Mouse (Mus musculus): ENCODE results near the gene Tspan13.

Tspan13 gene

DNA sequence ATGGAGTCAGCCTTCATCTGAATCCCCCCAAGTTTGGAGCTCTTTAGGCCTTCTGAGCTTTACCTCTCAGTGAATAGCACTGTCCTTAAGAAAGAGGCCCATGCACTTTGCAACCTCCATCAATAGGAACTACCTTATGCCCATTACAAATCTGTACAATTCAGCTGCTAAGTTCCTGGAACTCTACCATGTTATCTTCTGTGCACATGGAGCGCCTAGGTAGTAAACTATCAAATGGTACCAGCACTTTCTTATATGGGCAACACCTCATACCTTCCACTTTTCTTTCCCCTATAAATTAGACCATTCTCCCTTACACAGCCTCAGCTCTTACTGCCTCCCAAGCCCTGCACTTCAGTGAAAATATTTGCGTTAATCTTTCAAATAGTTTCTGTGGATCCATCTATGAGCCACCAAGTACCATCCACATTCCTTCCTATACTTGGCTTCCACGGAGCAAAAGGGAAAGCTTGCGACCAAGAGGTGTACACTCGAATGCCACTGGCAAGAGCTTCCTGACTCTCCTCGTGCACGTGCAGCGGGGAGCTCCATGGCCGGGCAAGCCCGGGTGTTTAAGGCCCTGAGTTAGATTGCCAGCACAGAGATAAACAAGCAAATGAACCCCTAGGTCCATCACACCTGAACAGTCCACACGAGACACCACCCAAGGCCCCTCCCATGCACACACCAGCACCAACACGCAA is 11.5 kb downstream of the Tspan13 start:
- no peak for DNase-seq (ENCODE audit: low read depth, low spot score)

- no peak for DNase-seq (ENCODE audit: low read depth, low spot score)
Observed at GRCm38 (mm10) chr12:36029687-36030086, 12.6 kb downstream of the Tspan13 start.

- no peak for DNase-seq (ENCODE audit: low read depth, low spot score)
Observed at GRCm38 (mm10) chr12:36028968-36029645, 13.2 kb downstream of the Tspan13 start.

DNA sequence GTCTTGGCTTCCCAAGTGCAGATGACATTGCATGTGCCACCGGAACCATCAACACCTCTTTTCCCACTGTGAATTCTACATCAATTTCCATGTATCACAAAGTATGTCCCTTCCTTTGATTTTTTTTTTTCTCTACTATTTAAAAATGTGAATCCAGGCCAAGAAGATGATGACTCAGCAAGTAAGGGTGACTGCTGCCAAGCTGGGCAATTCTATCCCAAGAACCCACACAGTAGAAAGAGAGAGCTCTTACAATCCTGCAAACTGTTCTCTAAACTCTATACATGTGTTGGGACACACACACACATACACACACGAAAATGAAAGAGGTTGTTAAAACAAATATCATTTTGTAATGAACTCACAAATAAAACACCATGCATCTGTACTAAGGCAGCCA is 15.1 kb downstream of the Tspan13 start:
- peak; percentile 63 for DNase-seq (ENCODE audit: low read depth, low spot score)

GRCm38 (mm10) chr12:36026126-36026525 is 16.2 kb downstream of the Tspan13 start:
- no peak for DNase-seq (ENCODE audit: low read depth, low spot score)

- no peak for DNase-seq (ENCODE audit: low read depth, low spot score)
Observed at GRCm38 (mm10) chr12:36020710-36021109, 21.6 kb downstream of the Tspan13 start.

GRCm38 (mm10) chr12:36020081-36020480 is 22.2 kb downstream of the Tspan13 start:
- no peak for DNase-seq (ENCODE audit: low read depth, low spot score)

GRCm38 (mm10) chr12:36019572-36019971 is 22.7 kb downstream of the Tspan13 start:
- no peak for DNase-seq (ENCODE audit: low read depth, low spot score)

GRCm38 (mm10) chr12:36017791-36018190 is 24.5 kb downstream of the Tspan13 start:
- DNase-seq (ENCODE audit: low read depth, low spot score) = no peak

DNA sequence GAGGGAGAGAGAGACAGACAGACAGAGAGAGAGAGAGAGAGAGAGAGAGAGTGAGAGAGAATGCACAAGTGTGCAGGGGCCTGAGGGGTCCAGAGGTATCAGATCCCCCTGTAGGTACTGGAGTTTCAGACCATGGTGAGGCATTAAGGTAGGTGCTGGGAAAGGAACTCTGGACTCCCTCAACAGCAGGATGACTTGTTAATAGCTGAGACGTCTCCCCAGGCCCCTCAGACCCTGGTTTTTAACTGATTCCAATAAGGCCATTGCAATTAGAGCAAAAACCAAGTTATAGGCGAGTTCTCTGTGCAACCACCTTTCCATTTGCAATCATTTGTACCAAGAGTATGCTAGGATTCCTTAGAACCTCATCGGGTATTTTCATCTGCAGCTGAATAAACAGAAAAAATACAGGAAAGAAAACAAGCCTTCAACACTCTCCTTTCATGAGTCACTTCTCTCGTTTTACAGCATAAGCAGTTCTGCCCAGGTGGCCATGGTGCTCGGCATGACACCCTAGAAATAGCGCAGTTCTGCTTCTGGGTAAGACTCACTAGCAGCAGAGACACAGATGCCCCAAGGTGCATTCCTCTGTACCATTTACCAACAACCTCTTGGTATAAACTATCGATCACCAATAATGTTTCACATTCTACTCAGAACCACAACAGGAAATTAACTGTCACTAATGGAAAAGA is 28.9 kb downstream of the Tspan13 start:
- no peak for DNase-seq (ENCODE audit: low read depth, low spot score)

DNA sequence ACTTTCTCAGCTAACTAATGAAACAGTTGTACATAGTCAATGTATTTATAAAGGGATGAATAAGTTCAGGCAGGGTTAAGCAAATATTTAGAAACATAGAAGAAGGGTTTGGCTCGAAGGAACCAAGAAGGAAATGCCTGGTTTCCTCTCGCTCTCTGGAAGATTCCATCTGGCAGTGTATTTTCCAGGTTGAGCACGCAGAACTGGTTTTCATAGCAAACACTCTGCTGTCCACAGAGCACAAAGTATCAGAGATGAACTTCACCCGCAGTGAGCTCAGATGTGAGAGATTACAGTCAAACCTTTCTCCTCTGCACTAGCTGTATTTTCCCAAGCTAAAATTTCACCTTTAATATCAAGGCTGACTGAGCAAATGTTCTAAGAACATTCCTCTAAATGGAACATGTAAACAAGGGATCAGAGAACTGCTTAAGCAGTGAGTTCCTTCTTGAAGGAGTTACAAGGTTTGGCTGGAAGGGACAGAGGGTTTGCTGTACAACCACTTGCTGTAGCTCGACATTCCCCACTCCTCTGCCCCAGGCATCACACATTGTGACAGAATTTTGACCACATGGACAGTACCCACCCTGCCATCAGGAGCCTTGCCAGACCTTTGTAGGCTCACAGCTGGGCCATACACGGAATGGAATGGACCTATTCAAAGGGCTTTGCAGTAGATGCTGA is 33.8 kb downstream of the Tspan13 start:
- DNase-seq (ENCODE audit: low read depth, low spot score) = no peak

DNA sequence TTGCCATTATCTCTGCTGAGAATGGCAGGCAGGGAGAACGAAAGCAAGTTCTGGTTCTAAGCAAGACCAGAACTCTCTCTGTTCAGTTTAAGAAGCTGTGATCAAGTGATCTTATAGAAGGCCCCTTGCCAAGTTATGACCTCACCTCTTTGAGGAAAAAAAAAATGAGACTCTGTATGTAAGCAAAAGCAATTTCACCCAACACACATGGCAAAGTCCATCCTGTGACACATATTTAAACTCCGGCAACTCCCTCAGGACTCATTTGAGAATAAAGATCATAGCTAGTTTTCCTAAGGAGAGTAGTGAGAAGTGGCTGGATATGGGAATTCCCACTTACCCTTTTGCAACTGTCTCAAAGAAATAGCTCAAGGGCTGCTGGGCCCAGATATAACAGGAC is 34.7 kb downstream of the Tspan13 start:
- DNase-seq (ENCODE audit: low read depth, low spot score) = no peak

DNA sequence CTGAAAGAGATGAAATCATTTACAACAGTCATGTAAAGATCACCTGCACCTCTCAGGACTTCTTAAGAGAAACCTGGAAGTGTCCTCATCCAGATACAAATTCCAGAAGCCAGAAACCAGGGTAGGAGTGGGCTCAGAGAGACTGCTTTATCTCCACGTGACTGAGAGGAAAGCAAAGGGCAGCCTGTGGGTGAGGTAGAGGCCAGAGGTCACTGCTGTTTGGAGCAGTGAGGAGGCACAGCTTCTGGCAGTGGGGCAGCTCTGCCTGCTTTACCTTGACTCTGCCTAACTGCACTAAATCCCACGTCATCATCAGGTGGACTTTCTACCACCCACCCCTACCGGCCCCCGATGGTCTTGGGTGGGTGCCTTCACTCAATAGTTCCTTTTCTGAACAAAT is 37.6 kb downstream of the Tspan13 start:
- DNase-seq (ENCODE audit: low read depth, low spot score) = no peak

- DNase-seq (ENCODE audit: low read depth, low spot score) = peak; percentile 65
Observed at GRCm38 (mm10) chr12:35995799-35996198, 46.5 kb downstream of the Tspan13 start.

- DNase-seq (ENCODE audit: low read depth, low spot score) = no peak
Observed at GRCm38 (mm10) chr12:35994098-35994497, 48.2 kb downstream of the Tspan13 start.

GRCm38 (mm10) chr12:35993583-35993982 is 48.7 kb downstream of the Tspan13 start:
- DNase-seq (ENCODE audit: low read depth, low spot score) = no peak

GRCm38 (mm10) chr12:35992711-35993110 is 49.6 kb downstream of the Tspan13 start, which contains the start of gene Agr2:
TSS of gene Agr2 (plus strand) at chr12:35992907.
- DNase-seq (ENCODE audit: low read depth, low spot score) = no peak

DNA sequence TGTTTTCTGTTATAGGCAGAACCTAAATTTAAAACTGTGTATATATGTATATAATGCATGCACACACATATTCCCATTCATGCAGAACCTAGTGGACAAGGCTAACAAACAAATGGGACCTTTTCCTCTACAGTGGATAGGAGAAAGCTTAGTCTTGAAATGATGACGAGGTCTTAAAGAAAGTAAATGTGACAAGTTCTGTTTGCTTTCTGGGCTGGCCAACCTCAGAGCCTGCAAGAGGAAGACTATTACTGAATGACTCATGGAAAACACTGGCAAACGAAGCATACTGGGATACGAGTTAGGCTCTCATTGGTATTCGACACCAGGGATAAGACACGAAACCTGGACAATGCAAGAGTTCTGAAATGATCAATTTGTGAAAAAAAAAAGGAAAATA is 57.6 kb downstream of the Tspan13 start:
- DNase-seq (ENCODE audit: low read depth, low spot score) = no peak

- DNase-seq (ENCODE audit: low read depth, low spot score) = no peak
Observed at GRCm38 (mm10) chr12:35983472-35983871, 58.8 kb downstream of the Tspan13 start.

DNA sequence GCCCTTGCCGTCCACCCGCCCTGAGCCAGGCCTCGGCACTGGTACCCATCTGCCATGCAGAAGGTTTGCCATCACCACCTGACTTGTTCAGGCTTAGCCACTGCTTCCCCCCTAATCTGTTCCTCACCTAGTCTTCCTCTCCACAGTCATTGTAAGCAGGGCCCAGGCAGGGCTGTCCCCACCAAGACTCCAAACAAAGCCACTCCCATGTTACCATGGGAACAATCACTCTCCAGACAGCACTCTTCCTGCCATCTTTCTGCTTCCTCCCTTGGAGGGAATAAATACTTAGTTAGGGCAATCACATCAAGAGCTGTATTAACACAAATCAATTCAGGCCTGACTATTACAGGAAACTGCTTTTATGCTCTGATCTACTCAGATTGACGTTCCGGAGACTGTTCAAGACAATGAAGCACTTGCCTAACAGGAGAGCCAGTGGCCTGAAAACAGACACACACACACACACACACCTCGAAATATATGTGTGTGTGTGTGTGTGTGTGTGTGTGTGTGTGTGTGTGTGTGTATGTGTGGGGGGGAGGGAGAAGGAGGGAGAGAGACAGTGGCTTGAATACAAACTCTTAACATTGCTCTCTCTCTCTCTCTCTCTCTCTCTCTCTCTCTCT is 60.5 kb downstream of the Tspan13 start:
- peak; percentile 30 for DNase-seq (ENCODE audit: low read depth, low spot score)

DNA sequence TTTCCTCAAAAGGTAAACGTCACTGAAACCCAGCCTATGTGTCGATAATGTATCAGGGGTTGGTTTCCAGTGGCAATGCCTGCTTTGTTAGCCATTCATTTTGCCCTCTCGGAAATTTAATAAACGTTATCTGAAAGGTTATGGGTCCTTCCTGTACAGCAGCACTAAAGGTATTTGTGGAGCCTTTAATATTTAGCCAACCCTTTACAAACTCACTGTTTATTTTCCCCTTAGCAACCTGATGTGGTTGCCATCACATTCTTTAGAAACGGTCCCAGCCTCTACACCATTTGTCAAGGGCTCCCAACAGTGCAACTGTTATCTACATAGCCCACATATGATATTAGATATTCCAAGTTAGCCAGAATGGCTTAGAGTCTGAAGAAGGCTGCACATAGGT is 62.7 kb downstream of the Tspan13 start:
- no peak for DNase-seq (ENCODE audit: low read depth, low spot score)
